Mouse (Mus musculus) heart, adult 2 months (tissue): Measurements from ENCODE around the gene Gstp2.

Experiments used
- CTCF ChIP-seq: fragments of 200-600 bp; IDR thresholded peaks from 2 replicates; pipeline ENCODE4 v1.8.1; 2022; ENCODE audit warnings: antibody characterized with exemption, mild to moderate bottlenecking, moderate library complexity
- POLR2A ChIP-seq: fragments of 200-500 bp; IDR thresholded peaks from 2 replicates; pipeline ENCODE4 v1.6.1; 2011; ENCODE audit warnings: mild to moderate bottlenecking, low read depth, low read length, control low read depth; ENCODE audit not compliant: insufficient read depth

- no peak for TF ChIP-seq POLR2A
- no peak for TF ChIP-seq CTCF
Measured at GRCm38 (mm10) chr19:4005091-4005490, 40.7 kb downstream of the Gstp2 start.
